Mouse (Mus musculus) lung, embryonic 14.5 days (tissue): ENCODE results near the gene Atp5g3. TPM values are rescaled to one million over a fixed set of nuclear protein-coding genes. Genes with fewer than 3 reads are reported as not detected.
A peak's percentile ranks its signal among the peaks of the same experiment; 100 is the strongest.

ENCODE experiments used
- ATAC-seq: fragments of 200-750 bp; cut with Nextera tagmentation; 2 replicates; pipeline ENCODE4 v1.8.0; 2017; ENCODE audit warnings: mild to moderate bottlenecking, moderate TSS enrichment, moderate library complexity; ENCODE audit not compliant: insufficient read depth
- DNase-seq: peaks from one replicate; pipeline ENCODE4 v3.0.0-alpha.2; 2015
- H3K27ac ChIP-seq: fragments of 300-500 bp; sonication (generic); 2 replicates; pipeline ENCODE4 v1.5.1; 2014; ENCODE audit warnings: low read depth, mild to moderate bottlenecking, moderate library complexity
- H3K27me3 ChIP-seq: fragments of 300-500 bp; sonication (generic); 2 replicates; pipeline ENCODE4 v1.6.1; 2014; ENCODE audit warnings: low read length, control low read depth; ENCODE audit not compliant: insufficient read depth
- H3K36me3 ChIP-seq: fragments of 300-500 bp; sonication (generic); 2 replicates; pipeline ENCODE4 v1.6.1; 2014; ENCODE audit warnings: control low read depth; ENCODE audit not compliant: insufficient read depth
- H3K4me1 ChIP-seq: fragments of 300-500 bp; sonication (generic); 2 replicates; pipeline ENCODE4 v1.6.1; 2014; ENCODE audit warnings: antibody characterized with exemption, control low read depth; ENCODE audit not compliant: insufficient read depth
- H3K4me2 ChIP-seq: fragments of 300-500 bp; sonication (generic); 2 replicates; pipeline ENCODE4 v1.6.1; 2014; ENCODE audit warnings: mild to moderate bottlenecking
- H3K4me3 ChIP-seq: fragments of 300-500 bp; sonication (generic); 2 replicates; pipeline ENCODE4 v1.5.1; 2014; ENCODE audit warnings: low read depth, low read length
- H3K9ac ChIP-seq: fragments of 300-500 bp; sonication (generic); 2 replicates; pipeline ENCODE4 v1.6.1; 2014
- H3K9me3 ChIP-seq: fragments of 300-500 bp; sonication (generic); 2 replicates; pipeline ENCODE4 v1.6.1; 2016; ENCODE audit warnings: low read depth, low read length, control low read depth
- CTCF ChIP-seq: IDR thresholded peaks from 2 replicates; pipeline ENCODE4 v1.5.1; 2016; ENCODE audit warnings: antibody characterized with exemption, low read depth
- WGBS: fragments of 180-500 bp; shearing (Covaris S2); extraction: QIAGEN DNeasy Blood & Tissue Kit; methylation state at CpG from one replicate; pipeline ENCODE4 v1.1.7; 2014; 5-methylcytosine and 5-hydroxymethylcytosine counted together
- polyA plus RNA-seq: library from polyadenylated mRNA; unstranded; fragments of >200 nt; fragmentation: Nextera tagmentation; extraction: Ambion mirVana; gene quantifications from 2 replicates; pipeline ENCODE4 v1.2.1, GENCODE M21; 2014

The Atp5g3 gene
- polyA plus RNA-seq, 1 experiment from 2014 or later, result 1,137 TPM

DNA sequence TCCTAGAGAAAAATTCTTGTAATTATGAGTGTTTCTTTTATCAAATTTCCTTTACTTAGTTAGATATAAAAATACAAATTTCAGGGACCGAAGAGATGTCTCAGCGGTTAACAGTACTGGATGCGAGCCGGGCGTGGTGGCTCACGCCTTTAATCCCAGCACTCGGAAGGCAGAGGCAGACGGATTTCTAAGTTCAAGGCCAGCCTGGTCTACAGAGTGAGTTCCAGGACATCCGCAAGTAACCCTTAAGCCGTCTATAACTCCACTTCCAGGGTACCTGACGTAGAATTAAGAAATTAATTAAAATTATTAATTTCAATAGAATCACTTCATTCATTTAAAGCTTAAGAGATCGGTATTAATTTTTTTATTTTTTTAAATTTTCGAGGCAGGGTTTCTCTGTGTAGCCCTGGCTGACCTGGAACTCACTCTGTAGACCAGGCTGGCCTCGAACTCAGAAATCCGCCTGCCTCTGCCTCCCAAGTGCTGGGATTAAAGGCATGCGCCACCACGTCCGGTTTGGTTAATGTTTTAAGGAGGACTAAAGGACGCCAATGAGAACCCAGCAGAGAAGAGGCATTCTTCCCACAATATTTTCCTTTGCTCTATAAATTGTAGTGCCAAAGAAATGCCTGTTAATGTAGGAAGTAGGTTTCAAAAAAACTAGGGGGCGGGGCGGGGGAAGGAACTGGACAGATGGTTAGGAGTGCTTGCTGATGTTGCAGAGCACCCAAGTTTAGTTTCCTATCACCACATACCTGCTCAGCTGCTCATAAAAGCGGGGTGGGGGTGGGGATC is 17.5 kb downstream of the Atp5g3 start:
- H3K9ac ChIP-seq, result peak overlapping the region; percentile 74
- peak overlapping the region; percentile 70 for H3K4me2 ChIP-seq
- WGBS, result 60% methylated on average over 22 of the region's 22 CpGs
- H3K36me3 ChIP-seq, result no peaks in the 10 kb centered on the region
- DNase-seq (peak; percentile 9), ATAC-seq (no peak)
- no peaks in the 10 kb centered on the region for H3K9me3 ChIP-seq
- H3K4me1 ChIP-seq, result no peaks in the 10 kb centered on the region
- no peak for TF ChIP-seq CTCF
- H3K27me3 ChIP-seq, result no peaks in the 10 kb centered on the region
- no peak overlapping the region; the same call in 1 of the 2 replicates for H3K27ac ChIP-seq
- H3K4me3 ChIP-seq, result peak overlapping the region; percentile 95

DNA sequence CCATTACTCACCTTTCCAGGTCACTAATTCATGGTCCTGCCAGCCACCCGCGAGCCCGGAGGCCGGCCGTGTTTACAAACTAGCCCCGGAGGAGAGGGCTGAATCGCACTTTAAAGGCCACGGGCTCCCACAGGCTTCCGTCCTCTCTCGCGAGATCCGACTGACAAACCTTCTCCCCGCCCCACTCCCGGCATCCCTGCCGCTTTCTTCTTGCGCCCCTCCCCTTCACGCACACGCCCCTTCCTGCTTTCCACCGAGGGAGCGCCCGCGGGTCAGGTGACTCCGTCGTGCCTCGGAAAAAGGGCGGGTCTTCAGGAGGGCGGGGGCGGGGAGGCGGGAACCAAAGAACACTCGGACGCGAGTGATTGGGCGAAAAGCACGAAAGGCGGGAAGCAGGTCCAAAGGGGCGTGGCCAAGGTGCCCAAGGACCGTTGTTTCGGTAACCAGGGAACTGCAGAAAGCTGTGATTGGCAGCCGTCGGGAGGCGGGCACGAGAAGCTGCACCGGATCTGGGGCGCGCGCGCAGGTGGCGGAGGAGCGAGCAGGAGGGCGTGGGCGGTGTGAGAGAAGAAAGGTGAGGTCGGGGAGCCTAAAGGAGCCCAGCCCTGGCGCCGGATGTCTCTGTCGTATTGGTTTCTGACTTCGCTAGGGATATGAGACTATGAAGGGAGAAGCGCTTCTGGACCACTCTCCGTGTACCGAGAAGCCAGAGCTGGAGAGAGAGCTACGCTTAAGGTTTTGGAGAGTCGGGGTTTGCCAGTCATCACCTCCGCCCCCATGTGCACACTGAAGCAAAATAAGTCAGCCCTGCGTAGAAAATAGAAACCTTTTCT is 18.4 kb downstream of the Atp5g3 start, which contains the start of gene Atf2:
Gene Atf2 (minus strand): TSS at position 176 of the 833 bp plus-strand sequence.
- peak within 1 kb of the TSS; percentile 93 for H3K9ac ChIP-seq
- no peaks in the 10 kb centered on the region for H3K4me1 ChIP-seq
- no peaks in the 10 kb centered on the region for H3K9me3 ChIP-seq
- peak within 1 kb of the TSS; percentile 75 for H3K4me2 ChIP-seq
- ATAC-seq (peak; percentile 96), DNase-seq (peak; percentile 100)
- H3K27ac ChIP-seq, result peak within 1 kb of the TSS; percentile 86
- WGBS, result under 1% methylated on average over 63 of the region's 63 CpGs
- peak within 1 kb of the TSS; percentile 95 for H3K4me3 ChIP-seq
- no peak for TF ChIP-seq CTCF
- no peaks in the 10 kb centered on the region for H3K27me3 ChIP-seq
- H3K36me3 ChIP-seq, result no peaks in the 10 kb centered on the region

DNA sequence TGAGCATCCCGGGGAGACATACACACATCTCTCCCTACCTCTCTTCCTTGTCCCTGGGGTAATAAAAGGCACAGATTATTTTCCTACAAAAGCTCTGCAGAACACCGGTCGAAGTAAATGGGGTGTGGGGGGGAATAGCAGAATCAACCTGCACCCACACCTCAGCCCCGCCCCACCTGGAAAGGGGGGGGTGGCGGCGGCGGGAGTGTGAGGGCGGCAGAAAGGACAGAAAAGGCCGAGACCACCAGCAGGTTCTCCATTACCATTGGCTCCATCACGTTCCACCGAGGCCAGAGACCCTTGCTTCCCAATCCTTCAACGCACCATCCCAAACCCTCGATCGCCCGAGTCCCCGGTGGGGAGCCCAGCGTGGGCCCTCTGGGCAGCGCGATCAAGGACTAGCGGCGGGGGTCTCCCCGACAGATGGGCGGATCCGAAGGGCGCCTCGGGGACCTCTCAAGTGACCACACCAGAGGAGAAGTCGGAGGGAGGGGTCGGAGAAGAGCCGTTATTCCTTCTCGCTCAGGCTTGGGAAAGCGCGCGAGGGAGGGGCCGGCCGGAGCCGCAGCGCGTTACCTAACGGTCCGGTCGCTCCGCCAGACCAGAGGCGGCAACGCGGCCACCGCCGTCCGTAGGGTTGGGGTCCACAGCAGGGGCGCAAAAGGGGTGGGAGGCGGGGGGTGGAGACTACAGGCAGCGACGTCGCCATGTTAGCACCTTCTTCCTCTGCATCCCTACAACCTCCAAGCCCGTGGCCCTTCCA is 19.2 kb downstream of the Atp5g3 start:
- ATAC-seq (peak; percentile 45), DNase-seq (peak; percentile 65)
- no peaks in the 10 kb centered on the region for H3K27me3 ChIP-seq
- WGBS, result under 1% methylated on average over 54 of the region's 54 CpGs
- no peaks in the 10 kb centered on the region for H3K9me3 ChIP-seq
- peak overlapping the region; percentile 75 for H3K4me2 ChIP-seq
- no peaks in the 10 kb centered on the region for H3K4me1 ChIP-seq
- TF ChIP-seq CTCF, result no peak
- H3K4me3 ChIP-seq, result peak overlapping the region; percentile 95
- peak overlapping the region; percentile 86 for H3K27ac ChIP-seq
- H3K36me3 ChIP-seq, result no peaks in the 10 kb centered on the region
- H3K9ac ChIP-seq, result peak overlapping the region; percentile 93

DNA sequence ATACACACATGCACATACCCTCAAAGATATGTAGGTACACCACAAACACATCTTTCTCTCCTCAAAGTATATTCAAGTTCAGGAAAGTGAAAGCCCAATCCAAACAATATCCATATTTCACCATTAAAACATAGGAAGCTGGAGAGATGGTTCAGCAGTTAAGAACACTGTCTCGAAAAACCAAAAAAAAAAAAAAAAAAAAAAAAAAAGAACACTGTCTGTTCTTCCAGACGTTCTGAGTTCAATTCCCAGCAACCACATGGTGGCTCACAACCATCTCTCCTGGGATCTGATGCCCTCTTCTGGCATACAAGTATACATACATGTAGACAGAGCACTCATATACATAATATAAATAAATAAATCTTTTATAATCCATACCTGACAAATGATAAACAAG is 25.1 kb downstream of the Atp5g3 start:
- WGBS, result 70% methylated on average over 2 of the region's 2 CpGs
- Histone ChIP-seq H3K4me1 (no peaks in the 10 kb centered on the region), H3K27ac (no peak overlapping the region), H3K9me3 (no peaks in the 10 kb centered on the region), H3K9ac (no peak overlapping the region), H3K27me3 (no peaks in the 10 kb centered on the region), H3K4me3 (no peak overlapping the region), H3K4me2 (no peak overlapping the region), H3K36me3 (no peaks in the 10 kb centered on the region)
- no peak for DNase-seq
- no peak for TF ChIP-seq CTCF
- no peak for ATAC-seq

DNA sequence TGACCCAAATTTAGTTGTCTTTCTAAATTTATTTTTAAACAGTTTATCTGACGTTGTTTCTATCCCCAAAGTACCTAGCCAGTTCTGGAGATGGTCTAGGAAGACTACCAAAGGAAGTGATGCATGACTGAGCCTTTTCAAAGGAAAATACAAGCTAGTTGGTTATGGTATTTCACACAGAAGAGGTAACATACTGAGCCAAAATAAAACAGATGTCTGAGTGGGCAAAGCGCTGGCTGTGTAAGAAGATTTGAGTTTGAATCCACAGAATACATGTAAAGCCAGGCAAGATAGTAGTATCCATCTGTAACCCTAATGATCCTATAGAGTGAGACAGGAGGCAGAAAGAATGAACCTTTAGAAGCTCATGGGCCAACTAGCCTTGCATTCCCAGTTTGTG is 33.2 kb downstream of the Atp5g3 start:
- TF ChIP-seq CTCF, result no peak
- Histone ChIP-seq H3K9me3 (no peaks in the 10 kb centered on the region), H3K27ac (no peak overlapping the region), H3K27me3 (no peaks in the 10 kb centered on the region), H3K4me1 (no peaks in the 10 kb centered on the region), H3K36me3 (peaks cover 8% of the 10 kb centered on the region), H3K4me2 (no peak overlapping the region), H3K4me3 (no peak overlapping the region), H3K9ac (no peak overlapping the region)
- WGBS, result 92% methylated on average over 2 of the region's 2 CpGs
- DNase-seq (no peak), ATAC-seq (no peak)

DNA sequence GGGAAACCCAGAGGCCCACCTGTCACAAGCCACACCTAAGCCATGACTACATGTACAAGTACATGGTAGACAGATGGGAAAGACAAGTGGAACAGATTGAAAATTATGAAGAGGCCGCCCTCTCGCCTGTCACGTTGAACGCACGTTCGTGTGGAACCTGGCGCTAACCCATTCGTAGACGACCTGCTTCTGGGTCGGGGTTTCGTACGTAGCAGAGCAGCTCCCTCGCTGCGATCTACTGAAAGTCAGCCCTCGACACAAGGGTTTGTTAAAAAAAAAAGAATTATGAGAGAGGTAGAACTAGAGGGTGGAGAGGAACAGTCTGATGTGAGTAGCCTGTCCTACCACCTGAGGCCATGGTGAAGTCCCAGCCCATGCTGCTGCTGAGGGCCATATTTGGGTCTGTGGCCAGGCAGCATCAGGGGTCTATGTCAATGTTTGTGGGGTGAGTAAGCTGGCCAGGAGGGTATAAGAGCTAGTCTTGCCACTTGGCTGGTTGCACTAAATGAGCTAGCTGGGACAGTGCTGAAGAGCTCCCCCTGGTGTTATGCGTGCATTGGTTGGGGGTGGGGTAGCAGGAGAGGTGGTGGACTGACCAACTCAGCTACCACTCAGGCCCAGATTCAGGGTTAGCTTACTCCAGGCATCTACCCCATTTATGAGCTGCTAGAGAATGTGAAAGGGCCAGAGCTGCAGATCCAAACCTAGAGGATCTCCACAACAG is 43.2 kb downstream of the Atp5g3 start:
- WGBS, result 80% methylated on average over 16 of the region's 16 CpGs
- H3K4me3 ChIP-seq, result no peak overlapping the region
- no peak overlapping the region for H3K4me2 ChIP-seq
- TF ChIP-seq CTCF, result peak; percentile 54
- ATAC-seq (no peak), DNase-seq (peak; percentile 27)
- H3K9me3 ChIP-seq, result no peaks in the 10 kb centered on the region
- no peak overlapping the region for H3K27ac ChIP-seq
- peaks cover 23% of the 10 kb centered on the region; the same call in 1 of the 2 replicates for H3K36me3 ChIP-seq
- no peak overlapping the region for H3K9ac ChIP-seq
- H3K27me3 ChIP-seq, result no peaks in the 10 kb centered on the region
- no peaks in the 10 kb centered on the region for H3K4me1 ChIP-seq
